Mouse (Mus musculus) heart, embryonic 13.5 days (tissue): ENCODE results near the gene Dot1l. TPM values are rescaled to one million over a fixed set of nuclear protein-coding genes. Genes with fewer than 3 reads are reported as not detected.
A peak's percentile ranks its signal among the peaks of the same experiment; 100 is the strongest.

Experiments used
- ATAC-seq: fragments of 200-750 bp; cut with Nextera tagmentation; 2 replicates; pipeline ENCODE4 v1.8.0; 2017; ENCODE audit warnings: moderate TSS enrichment; ENCODE audit not compliant: insufficient number of reproducible peaks, low FRiP score, low TSS enrichment; ENCODE audit errors: extremely low read depth
- H3K27ac ChIP-seq: fragments of 300-500 bp; sonication (generic); replicated peaks from 2 replicates; pipeline ENCODE4 v1.5.1; 2015; ENCODE audit warnings: moderate library complexity, mild to moderate bottlenecking, inconsistent platforms
- H3K27me3 ChIP-seq: fragments of 300-500 bp; sonication (generic); replicated peaks from 2 replicates; pipeline ENCODE4 v1.6.1; 2015; ENCODE audit warnings: mild to moderate bottlenecking, inconsistent platforms
- H3K36me3 ChIP-seq: fragments of 300-500 bp; sonication (generic); 2 replicates; pipeline ENCODE4 v1.6.1; 2015; ENCODE audit warnings: mild to moderate bottlenecking, inconsistent platforms
- H3K4me1 ChIP-seq: fragments of 300-500 bp; sonication (generic); 2 replicates; pipeline ENCODE4 v1.6.1; 2015; ENCODE audit warnings: inconsistent platforms
- H3K4me2 ChIP-seq: fragments of 300-500 bp; sonication (generic); 2 replicates; pipeline ENCODE4 v1.6.1; 2015; ENCODE audit warnings: inconsistent platforms, mild to moderate bottlenecking, moderate library complexity
- H3K4me3 ChIP-seq: fragments of 300-500 bp; sonication (generic); 2 replicates; pipeline ENCODE4 v1.5.1; 2015; ENCODE audit warnings: moderate library complexity, mild to moderate bottlenecking, inconsistent platforms
- H3K9ac ChIP-seq: fragments of 300-500 bp; sonication (generic); 2 replicates; pipeline ENCODE4 v1.6.1; 2015; ENCODE audit warnings: inconsistent platforms, mild to moderate bottlenecking, moderate library complexity
- H3K9me3 ChIP-seq: fragments of 300-500 bp; sonication (generic); 2 replicates; pipeline ENCODE4 v1.6.1; 2016; ENCODE audit warnings: inconsistent platforms
- WGBS: fragments of 180-500 bp; shearing (Covaris S2); methylation state at CpG from one replicate; pipeline ENCODE4 v1.1.7; 2015; ENCODE audit warnings: mixed read lengths; 5-methylcytosine and 5-hydroxymethylcytosine counted together
- microRNA counts: library from miRNA; unstranded; fragments of <30 nt; microRNA quantifications from one replicate; lab custom pipeline; 2016
- microRNA-seq: library from miRNA; unstranded; fragments of <30 nt; microRNA quantifications from one replicate; pipeline ENCODE4, GENCODE M21; 2016
- polyA plus RNA-seq: library from polyadenylated mRNA; unstranded; fragments of >200 nt; fragmentation: Nextera tagmentation; extraction: Ambion mirVana; gene quantifications from 2 replicates; pipeline ENCODE4 v1.2.1, GENCODE M21; 2015

The Dot1l gene
- polyA plus RNA-seq, 1 experiment from 2014 or later: 17.9 TPM

DNA sequence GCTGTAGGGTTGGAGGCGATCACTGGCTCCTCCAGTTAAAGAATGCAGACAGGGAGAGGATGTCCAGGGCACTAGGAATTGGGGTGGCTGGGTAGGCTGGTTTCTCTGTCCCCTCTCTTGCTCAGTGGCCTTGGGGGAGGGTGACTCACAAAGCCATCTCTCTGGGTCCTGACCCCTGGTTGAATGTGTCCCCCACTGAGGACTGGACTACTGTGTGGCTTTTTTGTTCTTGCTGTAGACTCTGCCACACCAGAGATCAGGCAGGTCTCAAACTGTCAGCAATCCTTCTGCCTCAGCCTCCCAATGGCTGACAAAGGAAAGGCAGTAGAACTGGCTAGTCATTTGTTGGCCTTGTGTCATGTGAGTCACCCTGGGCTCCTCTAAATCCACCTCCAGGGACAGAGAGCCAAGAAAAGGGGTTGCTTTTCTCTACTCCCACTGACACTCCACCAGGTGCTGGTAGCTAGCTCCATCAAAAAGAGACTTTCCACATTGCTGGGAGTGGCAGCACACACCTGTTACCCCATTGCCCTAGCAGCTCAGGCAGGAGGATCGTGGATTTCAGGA, 83.4 kb downstream of the Dot1l start:
- Histone ChIP-seq H3K36me3 (no peaks in the 10 kb centered on the region), H3K27me3 (peaks cover 90% of the 10 kb centered on the region), H3K4me3 (no peak overlapping the region), H3K9me3 (peaks cover 5% of the 10 kb centered on the region; the same call in 1 of the 2 replicates), H3K9ac (peak overlapping the region; percentile 28), H3K4me2 (peak overlapping the region; percentile 22; the same call in 1 of the 2 replicates), H3K4me1 (peaks cover 36% of the 10 kb centered on the region), H3K27ac (peak overlapping the region; percentile 81)
- ATAC-seq: no peak
- WGBS: 41% methylated on average over 2 of the region's 2 CpGs

DNA sequence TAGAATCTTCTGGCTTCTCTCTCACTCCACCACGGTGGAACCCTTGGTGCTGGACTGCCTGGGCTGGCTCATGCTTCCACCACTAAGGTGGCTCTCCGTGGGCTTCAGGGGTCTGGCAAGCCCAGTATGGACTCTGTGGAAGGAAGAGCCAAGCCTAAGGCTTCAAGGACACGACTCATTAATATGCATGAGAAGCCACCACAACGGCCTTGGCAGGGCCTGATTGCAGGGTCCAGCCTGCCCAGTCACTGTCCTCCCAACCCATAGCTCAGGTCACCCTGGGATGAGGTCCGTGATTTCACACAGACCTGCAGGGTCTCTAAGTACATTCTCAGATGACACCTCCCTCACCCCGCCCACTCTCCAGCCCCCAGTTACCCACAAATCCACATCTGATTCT, 84.8 kb downstream of the Dot1l start:
- no peak overlapping the region for H3K27ac ChIP-seq
- peaks cover 90% of the 10 kb centered on the region for H3K27me3 ChIP-seq
- H3K4me2 ChIP-seq: no peak overlapping the region
- peaks cover 44% of the 10 kb centered on the region for H3K4me1 ChIP-seq
- H3K9ac ChIP-seq: no peak overlapping the region
- no peaks in the 10 kb centered on the region for H3K9me3 ChIP-seq
- no peak overlapping the region for H3K4me3 ChIP-seq
- WGBS: 58% methylated on average over 6 of the region's 6 CpGs
- H3K36me3 ChIP-seq: no peaks in the 10 kb centered on the region
- no peak for ATAC-seq

DNA sequence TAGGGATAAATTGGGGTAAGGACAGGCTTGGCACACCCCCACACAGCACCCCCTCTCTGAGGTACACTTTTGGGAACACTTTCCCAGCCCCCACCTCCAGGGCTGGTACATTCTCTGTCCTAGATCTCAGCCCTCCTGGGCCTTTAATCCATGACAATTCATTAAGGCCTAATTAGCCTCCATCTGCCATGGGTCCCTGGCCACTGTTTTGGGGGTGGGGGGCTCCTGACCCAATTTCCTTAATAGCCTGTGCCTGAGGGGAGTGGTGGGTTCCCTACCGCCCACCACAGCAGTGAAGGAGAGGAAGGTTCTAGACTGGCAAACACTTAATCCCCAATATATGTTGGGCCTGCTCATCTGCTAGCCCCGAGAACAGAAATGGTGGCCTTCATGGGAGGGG, 86.7 kb downstream of the Dot1l start:
- no peaks in the 10 kb centered on the region for H3K36me3 ChIP-seq
- peaks cover 39% of the 10 kb centered on the region for H3K4me1 ChIP-seq
- H3K4me2 ChIP-seq: no peak overlapping the region
- no peaks in the 10 kb centered on the region for H3K9me3 ChIP-seq
- H3K27me3 ChIP-seq: peaks cover 90% of the 10 kb centered on the region
- WGBS: 63% methylated on average over 2 of the region's 2 CpGs
- H3K9ac ChIP-seq: no peak overlapping the region
- H3K27ac ChIP-seq: no peak overlapping the region
- ATAC-seq: no peak
- H3K4me3 ChIP-seq: no peak overlapping the region

DNA sequence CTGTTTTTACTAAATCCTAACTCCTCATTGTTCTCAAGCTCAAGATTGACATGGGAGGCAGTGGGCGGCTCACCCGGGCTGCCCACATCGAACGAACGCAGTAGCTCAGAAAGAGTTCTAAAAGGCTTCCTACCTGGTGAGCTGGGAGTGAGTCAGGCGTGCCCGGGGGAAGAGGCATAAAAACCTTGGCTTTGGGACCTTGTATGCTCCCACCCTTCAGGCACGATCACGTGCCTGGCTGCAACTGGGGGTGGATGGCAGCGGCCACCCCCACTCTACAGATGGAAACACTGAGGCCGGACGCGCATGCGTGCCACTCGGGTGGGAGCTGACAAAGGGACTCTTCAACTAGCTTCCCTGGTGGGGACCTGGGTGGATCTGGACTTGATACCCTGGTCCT, 87.3 kb downstream of the Dot1l start:
- Histone ChIP-seq H3K4me2 (no peak overlapping the region), H3K4me3 (no peak overlapping the region), H3K9ac (no peak overlapping the region), H3K4me1 (peaks cover 32% of the 10 kb centered on the region), H3K9me3 (no peaks in the 10 kb centered on the region), H3K27me3 (peaks cover 85% of the 10 kb centered on the region), H3K36me3 (no peaks in the 10 kb centered on the region), H3K27ac (no peak overlapping the region)
- WGBS: 75% methylated on average over 15 of the region's 15 CpGs
- ATAC-seq: no peak

DNA sequence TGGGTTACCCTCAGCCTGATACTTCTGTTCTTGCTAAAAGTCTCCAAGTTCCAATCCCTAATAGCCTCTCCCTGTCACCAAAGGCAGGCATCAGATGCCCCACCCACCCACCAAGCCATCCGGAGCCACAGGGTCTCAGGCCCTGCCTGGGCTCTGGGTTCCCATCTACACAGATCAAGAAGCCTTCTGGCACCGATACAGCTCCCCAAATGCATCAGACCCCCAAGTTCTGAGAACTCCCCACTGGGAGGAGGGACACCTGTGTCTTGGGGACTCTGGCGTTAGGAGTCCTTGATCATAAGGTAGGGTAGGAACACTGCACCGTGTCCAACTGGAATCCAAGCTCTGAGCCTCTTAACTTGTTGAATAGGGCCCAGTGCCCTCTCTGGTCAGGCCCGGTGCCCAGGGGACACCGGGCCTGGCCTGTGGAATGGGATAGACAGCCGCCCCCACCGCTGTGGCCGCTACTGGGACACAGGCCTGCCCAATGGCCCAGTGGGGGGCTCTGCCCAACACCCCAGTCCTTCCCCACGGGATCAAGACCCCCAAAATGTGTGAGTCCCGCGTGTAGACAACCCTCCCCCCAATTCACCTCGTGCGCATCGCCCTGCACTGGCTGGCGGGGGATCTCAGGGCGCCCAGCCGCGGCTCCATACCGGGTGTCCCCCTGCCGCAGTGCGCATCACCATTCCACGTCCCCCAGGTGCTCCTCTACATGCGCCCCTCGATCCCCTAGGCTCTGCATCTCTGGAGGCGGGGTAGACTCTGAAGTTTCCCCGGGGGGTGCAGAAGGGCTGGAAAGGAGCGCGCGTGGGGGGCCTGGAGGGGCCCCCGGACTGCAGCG, 88.3 kb downstream of the Dot1l start:
- Histone ChIP-seq H3K27me3 (peaks cover 75% of the 10 kb centered on the region), H3K9me3 (no peaks in the 10 kb centered on the region), H3K4me1 (peaks cover 25% of the 10 kb centered on the region), H3K27ac (no peak overlapping the region), H3K9ac (peak overlapping the region; percentile 77), H3K36me3 (no peaks in the 10 kb centered on the region), H3K4me2 (peak overlapping the region; percentile 76), H3K4me3 (peak overlapping the region; percentile 53)
- no peak for ATAC-seq
- WGBS: 10% methylated on average over 32 of the region's 32 CpGs

DNA sequence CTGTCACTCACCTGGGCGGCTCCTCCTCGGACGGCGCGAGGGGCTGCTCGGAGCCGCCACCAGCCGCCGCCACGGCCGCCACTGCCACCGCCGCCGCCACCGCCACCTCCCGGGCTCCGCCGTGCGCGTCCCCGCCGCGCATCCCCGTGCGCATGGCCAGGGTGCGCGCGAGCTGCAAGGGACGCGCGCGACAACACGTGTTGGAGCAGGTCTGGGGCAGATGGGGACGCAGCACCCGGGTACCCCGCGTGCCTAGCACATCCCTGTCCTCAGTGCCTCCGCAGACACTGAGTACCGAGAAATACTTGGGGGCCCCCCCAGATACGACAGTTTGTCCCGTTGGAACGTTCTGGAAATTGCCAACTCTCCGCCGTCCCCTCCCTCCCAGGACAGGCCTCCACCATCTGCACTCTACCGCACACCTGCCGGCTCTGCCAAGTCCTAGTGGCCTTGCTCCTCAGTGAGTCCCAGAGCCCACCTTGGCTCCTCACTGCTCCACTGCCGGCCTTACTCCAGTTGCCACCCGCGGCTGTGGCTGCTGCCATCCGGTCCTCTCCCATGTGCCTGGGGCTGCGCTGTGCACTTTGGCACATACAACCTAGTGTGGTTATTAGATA, 89.0 kb downstream of the Dot1l start, which contains the start of gene Lingo3:
Gene Lingo3 (minus strand): TSS at position 109 of the 617 bp plus-strand sequence.
- ATAC-seq: no peak
- 6% methylated on average over 35 of the region's 51 CpGs for WGBS
- H3K27me3 ChIP-seq: peaks cover 75% of the 10 kb centered on the region
- no peaks in the 10 kb centered on the region for H3K36me3 ChIP-seq
- H3K9ac ChIP-seq: peak within 1 kb of the TSS; percentile 77
- peak within 1 kb of the TSS; percentile 53 for H3K4me3 ChIP-seq
- peak within 1 kb of the TSS; percentile 76 for H3K4me2 ChIP-seq
- no peak within 1 kb of the TSS for H3K27ac ChIP-seq
- H3K4me1 ChIP-seq: peaks cover 29% of the 10 kb centered on the region
- H3K9me3 ChIP-seq: no peaks in the 10 kb centered on the region

MicroRNAs encoded within 50 kb of the gene (microRNA counts, 519-probe panel; counts per million panel counts)
- microRNA mmu-miR-1982 (lab: Ali Mortazavi, UCI): 209 counts per million, percentile 61 among the panel's probes with 10 or more counts

Small RNA genes lying within 50 kb of the gene (microRNA-seq; reads per million reads assigned to microRNA genes)
- gene Mir1982: 3.9 reads per million, percentile 16 among the genes with 10 or more reads in this experiment

Other genes starting within 250 kb of the Dot1l start
- 0.11 and 0.13 TPM in 2 replicates for gene Atp8b3, start 216.1 kb upstream of the Dot1l start, polyA plus RNA-seq
- 15.9 and 17.7 TPM in 2 replicates for gene Rexo1, start 193.6 kb upstream of the Dot1l start, polyA plus RNA-seq
- 5.1 and 6.2 TPM in 2 replicates for gene Klf16, start 177.9 kb upstream of the Dot1l start, polyA plus RNA-seq
- 81.7 and 85.1 TPM in 2 replicates for gene Abhd17a, start 164.9 kb upstream of the Dot1l start, polyA plus RNA-seq
- gene Scamp4, start 152.3 kb upstream of the Dot1l start, polyA plus RNA-seq: 65.9 and 70.4 TPM in 2 replicates
- gene Adat3, start 152.3 kb upstream of the Dot1l start, polyA plus RNA-seq: 4.4 and 5.6 TPM in 2 replicates
- 1.5 and 1.7 TPM in 2 replicates for gene Gm49322, start 149.2 kb upstream of the Dot1l start, polyA plus RNA-seq
- gene Csnk1g2, start 132.4 kb upstream of the Dot1l start, polyA plus RNA-seq: 87.5 and 89.0 TPM in 2 replicates
- 50.9 and 53.7 TPM in 2 replicates for gene Btbd2, start 98.1 kb upstream of the Dot1l start, polyA plus RNA-seq
- gene Mknk2, start 77.1 kb upstream of the Dot1l start, polyA plus RNA-seq: 78.2 and 78.7 TPM in 2 replicates
- 26.0 and 27.2 TPM in 2 replicates for gene Mob3a, start 53.2 kb upstream of the Dot1l start, polyA plus RNA-seq
- 12.7 and 13.5 TPM in 2 replicates for gene Izumo4, start 53.0 kb upstream of the Dot1l start, polyA plus RNA-seq
- 44.0 and 46.4 TPM in 2 replicates for gene Ap3d1, start 12.9 kb upstream of the Dot1l start, polyA plus RNA-seq
- 46.3 and 53.4 TPM in 2 replicates for gene Sf3a2, start 43.0 kb downstream of the Dot1l start, polyA plus RNA-seq
- 79.6 and 86.5 TPM in 2 replicates for gene Plekhj1, start 43.4 kb downstream of the Dot1l start, polyA plus RNA-seq
- 0.11 TPM in 1 of 2 replicates, not detected in the other for gene Amh, start 50.0 kb downstream of the Dot1l start, polyA plus RNA-seq
- 5.7 and 5.9 TPM in 2 replicates for gene Jsrp1, start 58.3 kb downstream of the Dot1l start, polyA plus RNA-seq
- 2,053 and 2,109 TPM in 2 replicates for gene Oaz1, start 71.5 kb downstream of the Dot1l start, polyA plus RNA-seq
- gene Lingo3, start 88.8 kb downstream of the Dot1l start, polyA plus RNA-seq: 0.16 and 0.34 TPM in 2 replicates
- gene Lsm7, start 100.0 kb downstream of the Dot1l start, polyA plus RNA-seq: 157 and 171 TPM in 2 replicates
- 27.7 and 28.5 TPM in 2 replicates for gene Sppl2b, start 100.1 kb downstream of the Dot1l start, polyA plus RNA-seq
- 0.05 and 0.07 TPM in 2 replicates for gene Tmprss9, start 116.6 kb downstream of the Dot1l start, polyA plus RNA-seq
- gene Timm13, start 145.8 kb downstream of the Dot1l start, polyA plus RNA-seq: 285 and 314 TPM in 2 replicates
- gene Lmnb2, start 163.0 kb downstream of the Dot1l start, polyA plus RNA-seq: 24.8 and 26.7 TPM in 2 replicates
- 29.2 and 33.9 TPM in 2 replicates for gene Gadd45b, start 174.9 kb downstream of the Dot1l start, polyA plus RNA-seq